In genomic region chr5:34525663-34526476, GRCm38 (mm10) we compare ENCODE assay signal across 8 mouse cellular contexts. TPM values are rescaled to one million over a fixed set of nuclear protein-coding genes. Genes with fewer than 3 reads are reported as not detected.
A peak's percentile ranks its signal among the peaks of the same experiment; 100 is the strongest.
DNase-seq lines count a peak whose midpoint lies in the region; ATAC-seq lines count a peak whose summit lies in the region.

TSS of gene Sh3bp2 (plus strand) at chr5:34525838.

- intact Hi-C loops in left cerebral cortex, postnatal 14 days (cut with DNase I), result no loop called here

- H3K27ac ChIP-seq in intestine, embryonic 14.5 days (ENCODE audit: low read depth), result no peak within 1 kb of the TSS

- ATAC-seq in intestine, embryonic 14.5 days (replicated peaks; ENCODE audit: low FRiP score, low TSS enrichment, low read depth), result peak; percentile 95
- ATAC-seq in megakaryocyte-erythroid progenitor cell, adult 5-6 weeks (replicated peaks; ENCODE audit: low FRiP score, low TSS enrichment, poor library complexity, severe bottlenecking), result peak; percentile 89

- H3K36me3 ChIP-seq in intestine, embryonic 14.5 days (ENCODE audit: control insufficient read depth, insufficient read depth, low read length), result no peaks in the 10 kb centered on the region

- peak; percentile 97 to 99 for DNase-seq in adrenal gland, adult (ENCODE audit: inconsistent age in 2 of 2, low spot score in 1 of 2)
- DNase-seq in embryo, embryonic 10.5 days (ENCODE audit: low spot score), result peak; percentile 92
- peak; percentile 96 for DNase-seq in gastrocnemius, postnatal 25 days
- DNase-seq in intestine, embryonic 14.5 days (ENCODE audit: low spot score), result peak; percentile 97
- peak; percentile 78 to 82 for DNase-seq in left cerebral cortex, postnatal 14 days (ENCODE audit: low spot score in 2 of 2)
- DNase-seq in right cerebral cortex, postnatal 14 days, result peak; percentile 82
- DNase-seq in urinary bladder, postnatal 25 days (ENCODE audit: low spot score), result peak; percentile 97

- H3K4me3 ChIP-seq in intestine, embryonic 14.5 days (ENCODE audit: low read depth, low read length), result peak within 1 kb of the TSS; percentile 46

- no peaks in the 10 kb centered on the region for H3K9me3 ChIP-seq in intestine, embryonic 14.5 days (ENCODE audit: control insufficient read depth, low read length)

- peak within 1 kb of the TSS; percentile 69 for H3K4me2 ChIP-seq in intestine, embryonic 14.5 days (ENCODE audit: low read length)

- WGBS in intestine, embryonic 14.5 days, result 3% methylated on average over 36 of the region's 38 CpGs

- peak within 1 kb of the TSS; percentile 42; the same call in 1 of the 2 replicates for H3K9ac ChIP-seq in intestine, embryonic 14.5 days (ENCODE audit: low read length)

- H3K27me3 ChIP-seq in intestine, embryonic 14.5 days (replicated peaks; ENCODE audit: control insufficient read depth, insufficient read depth, low read length), result no peaks in the 10 kb centered on the region

- H3K4me1 ChIP-seq in intestine, embryonic 14.5 days (replicated peaks; ENCODE audit: control insufficient read depth, insufficient read depth, low read length), result peaks cover 7% of the 10 kb centered on the region; the same call in 1 of the 2 replicates

RNA-seq across cellular contexts. Expression of gene Sh3bp2, which starts in this region (rescaled TPM):
- 1 to 10 TPM; 1.1 to 1.2 TPM for total RNA-seq in gastrocnemius, postnatal 25 days (2021)
- 5.7 and 7.7 TPM in 2 replicates for polyA plus RNA-seq in intestine, embryonic 14.5 days (2014; fragmentation: Nextera tagmentation; extraction: Ambion mirVana)
- 1 to 10 TPM; 2.8 to 4.6 TPM for total RNA-seq in left cerebral cortex, postnatal 14 days (2021)
- 10.2 and 13.1 TPM in 2 replicates for total RNA-seq in megakaryocyte-erythroid progenitor cell, adult 5-6 weeks (2014; fragmentation: Nextera tagmentation)
- total RNA-seq in megakaryocyte-erythroid progenitor cell, adult 5-6 weeks (2017), result 3.3 and 4.2 TPM in 2 replicates
